Mouse (Mus musculus) midbrain, embryonic 15.5 days (tissue): ENCODE data around the gene Gimap1. TPM values are rescaled to one million over a fixed set of nuclear protein-coding genes. Genes with fewer than 3 reads are reported as not detected.

ENCODE experiments used
- ATAC-seq: fragments of 200-750 bp; cut with Nextera tagmentation; replicated peaks from 2 replicates; pipeline ENCODE4 v1.8.0; 2017; ENCODE audit warnings: moderate TSS enrichment
- H3K27ac ChIP-seq: fragments of 300-500 bp; sonication (generic); 2 replicates; pipeline ENCODE4 v1.5.1; 2015; ENCODE audit warnings: mild to moderate bottlenecking, inconsistent platforms
- H3K27me3 ChIP-seq: fragments of 300-500 bp; sonication (generic); replicated peaks from 2 replicates; pipeline ENCODE4 v1.6.1; 2015; ENCODE audit warnings: inconsistent platforms
- H3K36me3 ChIP-seq: fragments of 300-500 bp; sonication (generic); replicated peaks from 2 replicates; pipeline ENCODE4 v1.6.1; 2015; ENCODE audit warnings: inconsistent platforms
- H3K4me1 ChIP-seq: fragments of 300-500 bp; sonication (generic); 2 replicates; pipeline ENCODE4 v1.6.1; 2015; ENCODE audit warnings: inconsistent platforms
- H3K4me2 ChIP-seq: fragments of 300-500 bp; sonication (generic); 2 replicates; pipeline ENCODE4 v1.6.1; 2015; ENCODE audit warnings: inconsistent platforms, mild to moderate bottlenecking, moderate library complexity
- H3K4me3 ChIP-seq: fragments of 300-500 bp; sonication (generic); 2 replicates; pipeline ENCODE4 v1.5.1; 2015; ENCODE audit warnings: mild to moderate bottlenecking, inconsistent platforms
- H3K9ac ChIP-seq: fragments of 300-500 bp; sonication (generic); 2 replicates; pipeline ENCODE4 v1.6.1; 2015; ENCODE audit warnings: mild to moderate bottlenecking, inconsistent platforms
- H3K9me3 ChIP-seq: fragments of 300-500 bp; sonication (generic); 2 replicates; pipeline ENCODE4 v1.6.1; 2016; ENCODE audit warnings: inconsistent platforms
- WGBS: fragments of 180-500 bp; shearing (Covaris S2); methylation state at CpG from one replicate; pipeline ENCODE4 v1.1.7; 2015; ENCODE audit warnings: mixed read lengths; 5-methylcytosine and 5-hydroxymethylcytosine counted together
- polyA plus RNA-seq: library from polyadenylated mRNA; unstranded; fragments of >200 nt; fragmentation: Nextera tagmentation; extraction: Ambion mirVana; gene quantifications from 2 replicates; pipeline ENCODE4 v1.2.1, GENCODE M21; 2015

Gimap1 gene
- 4.8 and 5.8 TPM in 2 replicates for polyA plus RNA-seq

DNA sequence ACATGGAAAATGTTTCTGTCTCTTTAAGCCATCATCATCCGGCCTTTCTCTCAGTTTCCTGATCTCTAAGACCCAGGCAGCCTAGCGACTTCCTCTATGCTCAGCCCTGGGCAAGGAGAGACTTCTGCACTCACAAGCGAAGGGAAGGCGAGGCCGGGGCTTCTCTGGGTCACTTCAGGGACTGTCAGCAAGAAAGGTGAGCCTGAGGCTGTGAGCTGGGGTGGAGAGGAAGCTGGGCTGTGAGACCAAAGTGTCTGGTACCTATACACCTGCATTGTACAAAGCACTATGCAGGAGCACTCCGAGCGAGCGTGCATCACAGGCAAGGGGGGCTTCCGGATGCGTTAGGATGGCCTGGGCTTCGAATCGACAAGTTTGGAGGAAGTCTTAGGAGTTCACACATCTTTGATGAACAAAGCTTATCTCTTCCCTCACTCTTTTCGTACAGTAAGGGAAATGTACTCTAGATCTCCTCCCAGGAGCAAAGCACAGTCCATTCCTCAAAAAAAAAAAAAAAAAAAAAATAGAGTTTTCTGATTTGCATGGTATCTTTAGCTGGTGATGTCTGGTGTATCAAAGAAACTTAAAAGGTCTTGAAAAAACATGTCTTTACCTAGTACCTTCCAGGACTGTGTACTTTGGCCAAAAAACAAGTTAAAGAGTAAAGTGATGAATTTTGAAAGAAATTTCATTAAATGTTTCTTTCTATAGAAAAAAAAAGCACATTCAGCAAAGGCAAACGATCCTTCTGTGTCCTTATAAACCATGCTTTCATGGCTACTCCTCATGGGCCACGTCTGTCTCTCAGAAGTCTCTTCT is at the start of gene Gimap1:
Gimap1 (plus strand) TSS at position 94 of the 819 bp plus-strand sequence.
- 83% methylated on average over 15 of the region's 15 CpGs for WGBS
- H3K4me1 ChIP-seq: peaks cover 11% of the 10 kb centered on the region; the same call in 1 of the 2 replicates
- H3K9ac ChIP-seq: no peak within 1 kb of the TSS
- H3K4me2 ChIP-seq: no peak within 1 kb of the TSS
- no peak for ATAC-seq
- peaks cover 26% of the 10 kb centered on the region for H3K27me3 ChIP-seq
- no peaks in the 10 kb centered on the region for H3K36me3 ChIP-seq
- H3K9me3 ChIP-seq: no peaks in the 10 kb centered on the region
- H3K27ac ChIP-seq: no peak within 1 kb of the TSS
- no peak within 1 kb of the TSS for H3K4me3 ChIP-seq

- Histone ChIP-seq H3K36me3 (no peaks in the 10 kb centered on the region), H3K9me3 (no peaks in the 10 kb centered on the region), H3K4me3 (no peak overlapping the region), H3K4me1 (no peaks in the 10 kb centered on the region), H3K9ac (no peak overlapping the region), H3K27me3 (no peaks in the 10 kb centered on the region), H3K27ac (no peak overlapping the region), H3K4me2 (no peak overlapping the region)
- WGBS: 88% methylated on average over 2 of the region's 2 CpGs
- no peak for ATAC-seq
Observed at GRCm38 (mm10) chr6:48689320-48689719, 49.5 kb upstream of the Gimap1 start.

GRCm38 (mm10) chr6:48692962-48693361 is 45.9 kb upstream of the Gimap1 start:
- no peak overlapping the region for H3K4me3 ChIP-seq
- WGBS: 94% methylated on average over 6 of the region's 6 CpGs
- H3K4me1 ChIP-seq: no peaks in the 10 kb centered on the region
- no peak for ATAC-seq
- H3K9ac ChIP-seq: no peak overlapping the region
- no peaks in the 10 kb centered on the region for H3K36me3 ChIP-seq
- H3K9me3 ChIP-seq: no peaks in the 10 kb centered on the region
- H3K27ac ChIP-seq: no peak overlapping the region
- H3K4me2 ChIP-seq: no peak overlapping the region
- H3K27me3 ChIP-seq: no peaks in the 10 kb centered on the region

DNA sequence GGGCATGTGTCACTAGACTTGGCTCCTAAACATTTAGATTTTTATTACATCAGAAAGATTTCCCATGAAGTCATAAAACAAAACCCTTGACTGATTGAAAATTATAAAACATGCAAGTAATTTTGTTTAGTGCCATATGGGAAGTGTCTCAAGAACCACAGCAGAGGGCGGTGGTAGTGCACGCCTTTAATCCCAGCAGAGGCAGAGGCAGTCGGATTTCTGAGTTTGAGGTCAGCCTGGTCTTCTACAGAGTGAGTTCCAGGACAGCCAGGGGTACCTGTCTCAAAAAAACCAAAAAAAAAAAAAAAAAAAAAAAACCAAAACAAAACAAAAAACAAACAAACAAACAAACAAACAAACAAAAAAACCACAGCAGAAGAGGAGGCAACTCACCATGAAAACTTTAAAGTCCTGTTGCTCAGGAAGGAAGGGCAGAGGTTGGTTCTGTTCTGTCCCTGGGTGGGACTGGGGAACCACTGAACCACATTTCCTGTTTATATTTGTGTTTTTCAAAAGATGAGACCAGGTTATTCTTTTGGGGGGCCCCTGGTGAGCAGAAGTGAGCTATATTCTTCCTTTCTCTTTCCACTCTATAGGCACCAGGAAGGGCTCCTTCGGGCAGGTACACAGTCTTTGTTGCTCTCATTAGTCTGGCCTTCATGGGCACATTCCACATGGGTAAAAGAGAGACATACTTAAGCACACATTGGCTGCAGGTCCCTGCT is 41.9 kb upstream of the Gimap1 start:
- no peaks in the 10 kb centered on the region for H3K9me3 ChIP-seq
- no peak for ATAC-seq
- H3K4me3 ChIP-seq: no peak overlapping the region
- H3K4me1 ChIP-seq: no peaks in the 10 kb centered on the region
- H3K27ac ChIP-seq: no peak overlapping the region
- 87% methylated on average over 4 of the region's 4 CpGs for WGBS
- no peak overlapping the region for H3K4me2 ChIP-seq
- H3K27me3 ChIP-seq: no peaks in the 10 kb centered on the region
- no peak overlapping the region for H3K9ac ChIP-seq
- no peaks in the 10 kb centered on the region for H3K36me3 ChIP-seq

DNA sequence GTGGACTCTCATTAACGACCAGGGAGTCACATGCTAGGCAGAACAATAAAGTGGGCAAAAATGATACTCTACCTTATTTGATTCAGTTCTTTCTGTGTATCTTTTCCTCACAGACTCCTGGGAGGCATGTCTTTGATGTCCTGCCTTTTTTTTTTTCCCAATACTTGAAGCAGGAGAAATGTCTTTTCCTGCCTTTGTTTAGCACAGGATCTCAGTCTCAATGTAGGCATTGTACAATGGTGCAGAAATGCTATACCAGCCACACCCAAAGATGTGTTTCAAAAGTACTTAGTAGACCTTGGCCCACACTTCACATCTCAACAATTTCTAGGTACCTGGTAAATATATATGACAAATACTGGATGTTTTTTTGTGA is 41.3 kb upstream of the Gimap1 start:
- no peak overlapping the region for H3K4me2 ChIP-seq
- no peaks in the 10 kb centered on the region for H3K36me3 ChIP-seq
- WGBS: 46% methylated on average over 1 of the region's 1 CpGs

DNA sequence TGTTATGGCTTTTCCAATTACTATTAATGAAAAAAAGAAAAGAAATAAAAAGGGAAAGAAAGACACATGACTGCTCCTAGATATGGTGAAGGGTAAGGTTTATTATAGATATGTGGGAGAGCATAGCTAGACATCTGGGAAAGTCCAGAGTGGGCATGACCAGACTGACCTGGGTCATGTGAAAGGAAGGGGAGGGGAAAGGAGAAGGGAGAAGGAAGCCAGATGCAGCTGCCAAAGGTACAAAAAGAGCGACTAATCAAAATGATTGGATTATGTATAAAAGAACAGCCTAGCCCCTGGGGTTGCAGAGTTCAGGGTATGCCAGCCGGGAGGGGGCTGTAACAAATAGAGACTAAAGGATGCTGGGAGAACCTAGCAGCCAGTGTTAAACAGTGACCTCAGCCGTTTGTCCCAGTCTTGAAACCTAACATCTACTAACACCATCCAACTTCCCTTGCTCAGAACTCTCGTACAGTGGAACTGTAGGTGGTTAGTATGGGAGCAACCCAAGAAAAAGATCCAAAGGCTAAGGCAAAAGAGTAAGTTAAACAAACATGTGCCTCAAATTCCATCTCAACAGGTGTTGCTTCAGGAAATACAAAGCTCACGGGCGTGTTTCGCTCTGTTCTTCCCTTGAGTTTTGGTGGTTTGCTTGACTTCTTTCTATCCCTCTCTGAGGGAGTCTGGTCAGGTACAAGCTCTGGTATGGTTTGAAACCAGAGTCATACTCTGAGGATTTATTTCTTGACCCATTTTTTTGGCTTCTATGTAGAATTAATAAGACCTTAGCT is 40.6 kb upstream of the Gimap1 start:
- H3K27me3 ChIP-seq: no peaks in the 10 kb centered on the region
- H3K9ac ChIP-seq: no peak overlapping the region
- H3K4me1 ChIP-seq: no peaks in the 10 kb centered on the region
- 73% methylated on average over 7 of the region's 7 CpGs for WGBS
- H3K36me3 ChIP-seq: no peaks in the 10 kb centered on the region
- no peaks in the 10 kb centered on the region for H3K9me3 ChIP-seq
- no peak for ATAC-seq
- no peak overlapping the region for H3K4me2 ChIP-seq
- H3K4me3 ChIP-seq: no peak overlapping the region
- H3K27ac ChIP-seq: no peak overlapping the region

More for the DNA sequence above, 41.3 kb upstream of the Gimap1 start:
- Histone ChIP-seq H3K4me1 (no peaks in the 10 kb centered on the region), H3K9me3 (no peaks in the 10 kb centered on the region), H3K27me3 (no peaks in the 10 kb centered on the region), H3K9ac (no peak overlapping the region), H3K27ac (no peak overlapping the region), H3K4me3 (no peak overlapping the region)
- no peak for ATAC-seq

- WGBS: 83% methylated on average over 3 of the region's 3 CpGs
- Histone ChIP-seq H3K27me3 (no peaks in the 10 kb centered on the region), H3K27ac (no peak overlapping the region), H3K9me3 (no peaks in the 10 kb centered on the region), H3K36me3 (no peaks in the 10 kb centered on the region), H3K4me3 (no peak overlapping the region), H3K4me2 (no peak overlapping the region), H3K9ac (no peak overlapping the region), H3K4me1 (no peaks in the 10 kb centered on the region)
- ATAC-seq: no peak
Observed at GRCm38 (mm10) chr6:48698888-48699287, 40.0 kb upstream of the Gimap1 start.

GRCm38 (mm10) chr6:48700251-48701075 is 38.4 kb upstream of the Gimap1 start:
- no peak for ATAC-seq
- Histone ChIP-seq H3K9ac (no peak overlapping the region), H3K9me3 (no peaks in the 10 kb centered on the region), H3K4me1 (no peaks in the 10 kb centered on the region), H3K4me2 (no peak overlapping the region), H3K27me3 (no peaks in the 10 kb centered on the region), H3K4me3 (no peak overlapping the region), H3K36me3 (no peaks in the 10 kb centered on the region), H3K27ac (no peak overlapping the region)
- 62% methylated on average over 5 of the region's 5 CpGs for WGBS

DNA sequence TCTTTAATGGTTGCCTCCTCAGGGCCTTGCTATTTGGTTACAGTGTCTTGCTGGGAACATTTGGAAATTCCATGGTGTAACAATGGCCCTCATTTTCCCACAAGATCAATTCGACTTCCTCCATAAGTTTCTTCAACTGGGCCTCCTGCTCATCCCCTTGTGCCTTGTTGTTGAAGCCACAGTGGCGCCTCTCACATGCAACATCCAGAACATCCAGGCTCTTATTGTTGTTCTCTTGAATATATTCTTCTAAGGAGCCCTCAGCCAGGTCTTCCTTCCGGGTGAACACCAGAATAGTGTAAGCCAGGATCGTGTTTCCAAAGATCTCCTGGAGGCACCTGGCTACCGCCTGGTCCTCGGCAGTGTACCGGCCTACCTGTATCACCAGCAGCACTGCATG is 36.7 kb upstream of the Gimap1 start:
- 92% methylated on average over 7 of the region's 7 CpGs for WGBS
- Histone ChIP-seq H3K27ac (no peak overlapping the region), H3K4me3 (no peak overlapping the region), H3K9me3 (no peaks in the 10 kb centered on the region), H3K27me3 (no peaks in the 10 kb centered on the region), H3K4me2 (no peak overlapping the region), H3K36me3 (no peaks in the 10 kb centered on the region), H3K4me1 (no peaks in the 10 kb centered on the region), H3K9ac (no peak overlapping the region)
- ATAC-seq: no peak

DNA sequence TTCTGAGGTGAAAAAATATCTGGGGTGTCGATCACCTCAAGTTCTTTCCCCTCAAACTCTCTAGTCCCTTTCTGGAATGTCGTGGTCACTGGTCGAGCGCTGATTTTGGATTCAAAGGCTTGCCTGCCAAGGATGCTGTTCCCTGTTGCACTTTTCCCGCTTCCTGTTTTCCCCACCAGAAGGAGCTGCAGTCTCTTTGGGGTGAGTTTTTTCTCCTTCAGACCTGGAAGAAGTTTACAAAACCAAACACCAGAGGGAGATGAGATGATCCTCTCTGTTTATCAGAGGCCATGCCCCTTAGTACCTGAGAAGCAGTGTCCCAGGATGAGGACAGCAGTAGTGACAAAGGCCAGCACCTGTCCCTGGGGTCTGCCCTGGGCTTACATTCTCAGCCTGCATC is 36.3 kb upstream of the Gimap1 start:
- H3K4me2 ChIP-seq: no peak overlapping the region
- no peak overlapping the region for H3K4me3 ChIP-seq
- WGBS: 74% methylated on average over 5 of the region's 5 CpGs
- no peaks in the 10 kb centered on the region for H3K9me3 ChIP-seq
- H3K27ac ChIP-seq: no peak overlapping the region
- no peak for ATAC-seq
- no peak overlapping the region for H3K9ac ChIP-seq
- no peaks in the 10 kb centered on the region for H3K4me1 ChIP-seq
- no peaks in the 10 kb centered on the region for H3K27me3 ChIP-seq
- H3K36me3 ChIP-seq: no peaks in the 10 kb centered on the region

DNA sequence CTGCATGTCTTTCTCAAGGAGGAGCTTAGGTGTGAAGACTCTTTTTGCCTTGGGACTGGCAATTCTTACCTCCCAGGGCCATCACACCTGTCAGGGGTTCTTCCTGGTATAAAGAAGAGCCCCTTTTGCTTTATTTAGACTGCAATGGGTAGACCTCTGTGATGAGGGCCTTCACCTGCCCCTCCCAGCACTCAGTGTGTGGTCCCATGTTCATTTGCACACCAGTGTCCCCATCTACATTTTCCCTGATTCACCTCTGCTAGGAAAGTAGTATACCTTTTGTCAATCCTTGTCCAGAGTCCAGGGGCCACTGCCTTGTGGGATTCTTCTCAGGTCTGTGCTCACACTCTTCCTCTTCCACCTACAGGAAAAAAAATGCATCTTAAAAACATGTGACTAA is 34.7 kb upstream of the Gimap1 start:
- no peaks in the 10 kb centered on the region for H3K9me3 ChIP-seq
- no peak overlapping the region for H3K27ac ChIP-seq
- no peak overlapping the region for H3K4me3 ChIP-seq
- H3K4me2 ChIP-seq: no peak overlapping the region
- no peaks in the 10 kb centered on the region for H3K27me3 ChIP-seq
- H3K9ac ChIP-seq: no peak overlapping the region
- no peak for ATAC-seq
- H3K4me1 ChIP-seq: no peaks in the 10 kb centered on the region
- H3K36me3 ChIP-seq: no peaks in the 10 kb centered on the region

DNA sequence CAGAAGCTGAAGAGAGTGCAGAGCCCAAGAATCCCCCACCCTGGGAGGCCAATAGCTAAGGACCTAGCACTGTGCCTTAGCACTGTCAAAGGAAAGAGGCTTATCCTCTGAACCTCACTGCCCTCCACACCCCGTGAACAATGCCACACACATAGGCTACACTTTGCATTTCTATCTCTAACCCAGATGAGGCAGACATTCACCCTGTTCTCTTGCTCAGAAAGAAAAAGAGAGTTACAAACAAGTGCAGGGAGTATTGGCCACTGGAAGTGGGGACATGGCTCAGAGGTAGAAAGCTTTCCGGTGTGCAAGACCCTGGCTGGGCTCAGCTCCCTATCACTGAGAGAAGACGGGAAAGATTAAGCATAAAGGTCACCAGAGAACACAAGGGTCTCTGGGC is 32.7 kb upstream of the Gimap1 start:
- H3K4me2 ChIP-seq: no peak overlapping the region
- no peak for ATAC-seq
- H3K4me1 ChIP-seq: no peaks in the 10 kb centered on the region
- no peaks in the 10 kb centered on the region for H3K36me3 ChIP-seq
- no peaks in the 10 kb centered on the region for H3K9me3 ChIP-seq
- H3K9ac ChIP-seq: no peak overlapping the region
- H3K27ac ChIP-seq: no peak overlapping the region
- 43% methylated on average over 3 of the region's 3 CpGs for WGBS
- H3K27me3 ChIP-seq: no peaks in the 10 kb centered on the region
- H3K4me3 ChIP-seq: no peak overlapping the region
